Mouse (Mus musculus) megakaryocyte, embryonic 14.5 days (primary cell): ENCODE measurements around the gene Mrpl58. TPM values are rescaled to one million over a fixed set of nuclear protein-coding genes. Genes with fewer than 3 reads are reported as not detected.

Experiments used
- H3K27me3 ChIP-seq: replicated peaks from 2 replicates; pipeline ENCODE3; 2012; ENCODE audit warnings: inconsistent platforms
- H3K36me3 ChIP-seq: replicated peaks from 2 replicates; pipeline ENCODE3; 2012; ENCODE audit warnings: low read length, inconsistent platforms, mixed read lengths
- H3K4me1 ChIP-seq: 2 replicates; pipeline ENCODE4 v1.6.1; 2012; ENCODE audit warnings: inconsistent platforms
- H3K4me3 ChIP-seq: replicated peaks from 2 replicates; pipeline ENCODE3; 2012; ENCODE audit warnings: moderate library complexity, mild to moderate bottlenecking, inconsistent platforms
- H3K9me3 ChIP-seq: 2 replicates; pipeline ENCODE4 v1.6.1; 2012; ENCODE audit warnings: inconsistent platforms
- FLI1 ChIP-seq: IDR thresholded peaks from 2 replicates; pipeline ENCODE4 v1.6.1; 2012; ENCODE audit warnings: low read length, inconsistent platforms, mixed read lengths
- GATA1 ChIP-seq: IDR thresholded peaks from 3 replicates; pipeline ENCODE4 v1.6.1; 2012; ENCODE audit warnings: mixed read lengths, low read length, inconsistent platforms, borderline replicate concordance
- polyA plus RNA-seq: library from polyadenylated mRNA; stranded (reverse); fragments of >175 nt; gene quantifications from 2 replicates; pipeline ENCODE4 v1.2.3, GENCODE M21; 2012; ENCODE audit warnings: low replicate concordance; ENCODE audit not compliant: insufficient read depth

The Mrpl58 gene
- polyA plus RNA-seq, 1 experiment = 67.6 TPM

GRCm38 (mm10) chr11:115423091-115423490 is 19.5 kb downstream of the Mrpl58 start:
- H3K4me1 ChIP-seq = peaks cover 46% of the 10 kb centered on the region
- H3K27me3 ChIP-seq = no peaks in the 10 kb centered on the region
- no peaks in the 10 kb centered on the region for H3K9me3 ChIP-seq
- no peak overlapping the region for H3K4me3 ChIP-seq
- H3K36me3 ChIP-seq = peaks cover 49% of the 10 kb centered on the region
- TF ChIP-seq FLI1 (no peak), GATA1 (no peak)

DNA sequence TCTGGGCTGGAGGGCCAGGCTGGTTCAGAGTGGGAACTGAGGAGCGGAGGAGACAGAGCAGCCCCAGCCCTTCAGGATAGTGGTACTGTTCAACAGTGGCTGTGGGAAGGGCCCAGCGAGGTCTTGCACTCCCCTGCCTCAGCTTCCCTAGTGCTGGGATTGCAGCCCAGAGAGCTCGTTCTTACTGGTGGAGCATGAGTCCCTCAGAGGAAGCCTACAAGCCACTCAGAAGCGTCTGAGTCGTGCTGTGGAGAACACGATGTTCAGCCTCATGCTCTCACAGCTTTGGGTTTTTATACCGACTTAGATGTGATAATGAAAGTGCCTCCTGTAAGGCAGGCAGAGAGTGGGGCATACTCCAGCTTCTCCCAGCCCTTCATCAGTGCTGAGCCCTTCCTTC is 21.1 kb downstream of the Mrpl58 start:
- peaks cover 42% of the 10 kb centered on the region for H3K4me1 ChIP-seq
- no peak for TF ChIP-seq FLI1
- no peak for TF ChIP-seq GATA1
- H3K36me3 ChIP-seq = peaks cover 64% of the 10 kb centered on the region
- no peaks in the 10 kb centered on the region for H3K27me3 ChIP-seq
- no peak overlapping the region for H3K4me3 ChIP-seq
- H3K9me3 ChIP-seq = no peaks in the 10 kb centered on the region

GRCm38 (mm10) chr11:115425671-115426070 is 22.1 kb downstream of the Mrpl58 start:
- no peaks in the 10 kb centered on the region for H3K27me3 ChIP-seq
- TF ChIP-seq FLI1 (no peak), GATA1 (no peak)
- H3K4me3 ChIP-seq = no peak overlapping the region
- peaks cover 74% of the 10 kb centered on the region for H3K36me3 ChIP-seq
- no peaks in the 10 kb centered on the region for H3K9me3 ChIP-seq
- H3K4me1 ChIP-seq = peaks cover 40% of the 10 kb centered on the region

DNA sequence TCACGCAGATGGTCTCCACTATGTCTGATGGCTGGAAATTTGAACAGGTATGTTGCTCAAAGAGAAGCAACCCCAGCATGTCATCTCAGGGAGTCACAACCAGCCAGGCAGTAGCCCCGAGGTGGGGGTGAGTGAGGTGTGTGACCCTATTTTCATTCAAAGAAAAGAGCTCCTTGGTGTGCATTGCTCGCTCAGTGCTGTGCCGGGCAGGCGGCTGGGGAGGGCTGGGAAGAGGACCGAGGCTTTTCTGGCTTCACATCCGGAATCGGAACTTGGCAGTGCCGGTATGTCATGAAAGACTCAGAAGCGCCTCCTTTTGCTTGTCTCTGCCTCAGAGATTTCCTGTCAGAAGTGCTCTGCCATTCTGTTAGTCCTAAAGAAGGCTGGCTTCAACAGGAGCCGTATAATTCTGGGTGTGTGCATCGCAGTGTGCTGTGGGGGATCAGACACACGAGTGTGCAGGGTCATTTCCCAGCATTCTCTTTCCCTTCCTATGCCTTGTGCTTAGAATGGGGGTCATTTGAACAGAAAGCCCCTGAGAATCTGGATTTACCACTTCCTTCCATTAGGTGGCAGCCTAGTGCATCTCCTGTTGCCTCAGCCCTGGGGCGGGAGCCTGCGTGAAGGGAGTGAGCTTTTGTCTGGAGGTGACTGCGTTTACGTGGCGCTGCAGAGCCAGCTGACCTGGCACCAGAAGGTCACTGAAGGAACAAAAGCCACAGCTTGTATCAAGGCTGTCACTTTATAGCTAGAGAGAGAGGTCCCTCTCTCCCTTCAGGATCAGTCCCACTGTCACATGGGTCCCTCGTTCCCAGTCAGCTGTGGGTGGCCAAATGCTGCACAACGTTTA is 24.2 kb downstream of the Mrpl58 start:
- peaks cover 20% of the 10 kb centered on the region for H3K4me1 ChIP-seq
- H3K4me3 ChIP-seq = no peak overlapping the region
- TF ChIP-seq GATA1 (no peak), FLI1 (no peak)
- peaks cover 7% of the 10 kb centered on the region for H3K27me3 ChIP-seq
- peaks cover 89% of the 10 kb centered on the region for H3K36me3 ChIP-seq
- no peaks in the 10 kb centered on the region for H3K9me3 ChIP-seq

GRCm38 (mm10) chr11:115429307-115429706 is 25.8 kb downstream of the Mrpl58 start:
- H3K9me3 ChIP-seq = no peaks in the 10 kb centered on the region
- TF ChIP-seq FLI1 = no peak
- no peak for TF ChIP-seq GATA1
- H3K4me3 ChIP-seq = no peak overlapping the region
- peaks cover 86% of the 10 kb centered on the region for H3K36me3 ChIP-seq
- H3K27me3 ChIP-seq = peaks cover 22% of the 10 kb centered on the region
- H3K4me1 ChIP-seq = peaks cover 15% of the 10 kb centered on the region

- TF ChIP-seq FLI1 (no peak), GATA1 (no peak)
- H3K4me3 ChIP-seq = no peak overlapping the region
- peaks cover 74% of the 10 kb centered on the region for H3K36me3 ChIP-seq
These were observed 27.0 kb downstream of the Mrpl58 start for GRCm38 (mm10) chr11:115430561-115430960.

GRCm38 (mm10) chr11:115432814-115433213 is 29.3 kb downstream of the Mrpl58 start:
- no peak overlapping the region for H3K4me3 ChIP-seq
- H3K27me3 ChIP-seq = peaks cover 56% of the 10 kb centered on the region
- peaks cover 51% of the 10 kb centered on the region for H3K36me3 ChIP-seq
- H3K9me3 ChIP-seq = no peaks in the 10 kb centered on the region
- TF ChIP-seq FLI1 (no peak), GATA1 (no peak)
- H3K4me1 ChIP-seq = peaks cover 30% of the 10 kb centered on the region

More at GRCm38 (mm10) chr11:115430561-115430960, 27.0 kb downstream of the Mrpl58 start:
- peaks cover 19% of the 10 kb centered on the region for H3K4me1 ChIP-seq
- H3K27me3 ChIP-seq = peaks cover 33% of the 10 kb centered on the region
- H3K9me3 ChIP-seq = no peaks in the 10 kb centered on the region

- no peak for TF ChIP-seq GATA1
- TF ChIP-seq FLI1 = no peak
- H3K36me3 ChIP-seq = peaks cover 46% of the 10 kb centered on the region
- H3K4me3 ChIP-seq = no peak overlapping the region
- peaks cover 25% of the 10 kb centered on the region for H3K4me1 ChIP-seq
- H3K9me3 ChIP-seq = no peaks in the 10 kb centered on the region
- peaks cover 61% of the 10 kb centered on the region for H3K27me3 ChIP-seq
These were observed 29.8 kb downstream of the Mrpl58 start for GRCm38 (mm10) chr11:115433342-115433741.

GRCm38 (mm10) chr11:115435596-115436337 is 32.2 kb downstream of the Mrpl58 start:
- Histone ChIP-seq H3K36me3 (peaks cover 22% of the 10 kb centered on the region), H3K9me3 (peaks cover 14% of the 10 kb centered on the region), H3K4me3 (peak overlapping the region; percentile 10), H3K4me1 (peaks cover 19% of the 10 kb centered on the region), H3K27me3 (peaks cover 80% of the 10 kb centered on the region)
- TF ChIP-seq FLI1 = no peak
- TF ChIP-seq GATA1 = no peak

- peaks cover 3% of the 10 kb centered on the region for H3K36me3 ChIP-seq
- H3K27me3 ChIP-seq = peaks cover 89% of the 10 kb centered on the region
- peaks cover 19% of the 10 kb centered on the region for H3K4me1 ChIP-seq
- H3K4me3 ChIP-seq = no peak overlapping the region
- no peak for TF ChIP-seq GATA1
- no peak for TF ChIP-seq FLI1
- peaks cover 20% of the 10 kb centered on the region for H3K9me3 ChIP-seq
These were observed 34.1 kb downstream of the Mrpl58 start for GRCm38 (mm10) chr11:115437571-115438122.
